ENCODE assay signal across 17 mouse cellular contexts in the genomic region with DNA sequence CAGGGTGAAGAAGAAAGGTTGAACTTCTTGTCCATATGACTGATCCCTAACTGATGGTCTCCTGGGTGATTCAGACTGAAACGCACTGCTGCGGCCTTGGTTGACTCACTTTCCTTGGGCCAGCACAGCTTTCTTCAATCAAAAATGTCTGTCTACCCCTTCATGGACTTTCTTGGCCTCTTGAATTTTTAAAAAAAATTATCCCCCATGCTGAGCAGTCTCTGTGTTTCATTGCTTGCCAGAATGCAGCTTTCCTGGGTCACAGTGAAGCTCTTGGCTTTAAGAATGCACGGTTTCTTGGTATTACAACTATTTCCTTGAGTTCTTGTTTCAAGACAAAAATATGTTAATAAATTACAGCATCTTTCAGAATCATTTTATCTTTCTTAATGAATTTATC. TPM values are rescaled to one million over a fixed set of nuclear protein-coding genes. Genes with fewer than 3 reads are reported as not detected.
DNase-seq lines count a peak whose midpoint lies in the region; ATAC-seq and TF ChIP-seq lines count a peak whose summit lies in the region.
"Had no signal": no experiment of that assay in that cellular context is flagged by ENCODE, and none has a peak within 500 bp of the region (broad histone marks: within the 10 kb centered on the region; RNA-seq: fewer than 3 reads in every experiment).

No protein-coding gene starts in this region.

- TF ChIP-seq POLR2A in kidney, adult 2 months (IDR thresholded peaks at IDR 0.05; ENCODE audit: low read depth, low read length): no peak

- no peak overlapping the region for H3K4me3 ChIP-seq in kidney, adult 2 months (ENCODE audit: insufficient read depth, low read depth, low read length)
- no peak overlapping the region for H3K4me3 ChIP-seq in kidney, embryonic 15.5 days (replicated peaks)
- H3K4me3 ChIP-seq: embryonic facial prominence, embryonic 15.5 days; heart, embryonic 10.5 days; hindbrain, embryonic 13.5 days had no signal

- DNase-seq in kidney, adult 2 months: peak; percentile 21
- peak; percentile 38 for DNase-seq in NIH3T3 (ENCODE audit: low read depth)
- DNase-seq in fibroblast of lung, adult 2 months (ENCODE audit: low read depth): peak; percentile 78
- peak; percentile 8 to 26 for DNase-seq in kidney, postnatal 4 days
- DNase-seq in natural killer cell, adult 2 months (ENCODE audit: low spot score in 2 of 2): no peak
- DNase-seq in thymus, postnatal 4 days: no peak
- DNase-seq: adrenal gland, postnatal 10 days; cerebellum, adult 11 months; cerebellum, adult 8-10 months; cerebellum, postnatal 25 days; heart, adult 18-20 months had no signal

- H3K4me1 ChIP-seq in kidney, adult 2 months (ENCODE audit: control insufficient read depth, insufficient read depth, low read length): no peaks in the 10 kb centered on the region
- no peaks in the 10 kb centered on the region for H3K4me1 ChIP-seq in kidney, embryonic 15.5 days
- H3K4me1 ChIP-seq: embryonic facial prominence, embryonic 15.5 days; heart, embryonic 10.5 days; hindbrain, embryonic 13.5 days had no signal

- TF ChIP-seq CTCF in kidney, adult 2 months (conservative IDR thresholded peaks at IDR 0.05; ENCODE audit: insufficient read depth, insufficient read length, low read depth, low read length): no peak

- WGBS in kidney, adult 2 months: 82% methylated on average over 3 of the region's 3 CpGs
- WGBS in kidney, embryonic 15.5 days: 89% methylated on average over 3 of the region's 3 CpGs

- no peaks in the 10 kb centered on the region for H3K27me3 ChIP-seq in kidney, adult 2 months (replicated peaks; ENCODE audit: control insufficient read depth, insufficient read depth, low read length)
- H3K27me3 ChIP-seq in kidney, embryonic 15.5 days: no peaks in the 10 kb centered on the region
- H3K27me3 ChIP-seq: embryonic facial prominence, embryonic 15.5 days; hindbrain, embryonic 13.5 days had no signal

- no peaks in the 10 kb centered on the region for H3K36me3 ChIP-seq in kidney, adult 2 months (ENCODE audit: control insufficient read depth, insufficient read depth, low read length)
- no peaks in the 10 kb centered on the region for H3K36me3 ChIP-seq in kidney, embryonic 15.5 days
- H3K36me3 ChIP-seq: embryonic facial prominence, embryonic 15.5 days; heart, embryonic 10.5 days; hindbrain, embryonic 13.5 days had no signal

- no peak overlapping the region for H3K27ac ChIP-seq in kidney, adult 2 months (ENCODE audit: insufficient read depth, low read depth, low read length)
- no peak overlapping the region for H3K27ac ChIP-seq in kidney, embryonic 15.5 days
- H3K27ac ChIP-seq: embryonic facial prominence, embryonic 15.5 days; heart, embryonic 10.5 days; hindbrain, embryonic 13.5 days; hindbrain, postnatal 0 days had no signal

- H3K4me2 ChIP-seq in kidney, embryonic 15.5 days: no peak overlapping the region
- H3K4me2 ChIP-seq: embryonic facial prominence, embryonic 15.5 days; hindbrain, embryonic 13.5 days had no signal

- ATAC-seq in kidney, embryonic 15.5 days (replicated peaks; ENCODE audit: low FRiP score): no peak
- ATAC-seq: forebrain, embryonic 14.5 days; hindbrain, postnatal 0 days had no signal

- no peak overlapping the region for H3K9ac ChIP-seq in kidney, embryonic 15.5 days
- H3K9ac ChIP-seq: embryonic facial prominence, embryonic 15.5 days; hindbrain, embryonic 13.5 days had no signal

- no peaks in the 10 kb centered on the region for H3K9me3 ChIP-seq in kidney, embryonic 15.5 days (replicated peaks)
- H3K9me3 ChIP-seq: embryonic facial prominence, embryonic 15.5 days; heart, embryonic 10.5 days; hindbrain, embryonic 13.5 days had no signal

RNA-seq across cellular contexts. Expression of a gene that starts 41.9 kb away (rescaled TPM):
- 0.17 and 0.19 TPM in 2 replicates for polyA plus RNA-seq in kidney, adult 2 months (2012; rRNA removed)
- 0.04 and 0.10 TPM in 2 replicates for polyA plus RNA-seq in kidney, embryonic 15.5 days (2015; fragmentation: Nextera tagmentation; extraction: Ambion mirVana)

Comparison
In these comparisons a context has a peak if more than half of its experiments do, and no peak if none do; other contexts are left out.
1. DNase-seq: peak in kidney, adult 2 months (single experiment), NIH3T3 (single experiment), fibroblast of lung, adult 2 months (single experiment) and kidney, postnatal 4 days (2 of 2); none in natural killer cell, adult 2 months (0 of 2) and thymus, postnatal 4 days (single experiment).